Mouse (Mus musculus): ENCODE data around the gene Nectin3. TPM values are rescaled to one million over a fixed set of nuclear protein-coding genes. Genes with fewer than 3 reads are reported as not detected.

Nectin3 gene
- not detected in 2 replicates for total RNA-seq (2012; rRNA removed)
- not detected for polyA plus RNA-seq (2012; ENCODE audit: insufficient read depth in 1 of 2, insufficient read length in 2 of 2, low read depth in 1 of 2, low replicate concordance in 2 of 2, missing spikeins in 1 of 2)

GRCm38 (mm10) chr16:46498421-46498789 is at the start of gene Nectin3:
TSS of gene Nectin3 (minus strand) at chr16:46498525.
- DNase-seq (ENCODE audit: low read depth, low spot score) = no peak
- H3K27me3 ChIP-seq (ENCODE audit: control insufficient read depth in 1 of 2, insufficient read depth in 2 of 2, low read length in 2 of 2) = no peaks in the 10 kb centered on the region; a peak in 1 of 4 replicates
- TF ChIP-seq ZKSCAN1 (IDR thresholded peaks at IDR 0.05; ENCODE audit: low read depth, low read length) (no peak), MEF2A (IDR thresholded peaks at IDR 0.05; ENCODE audit: extremely low read depth, insufficient replicate concordance, low read depth, low read length, poor library complexity, severe bottlenecking) (no peak), BHLHE40 (IDR thresholded peaks at IDR 0.05; ENCODE audit: borderline replicate concordance, low read depth, low read length) (no peak), MAX (IDR thresholded peaks at IDR 0.05; ENCODE audit: low read length) (no peak), MYB (IDR thresholded peaks at IDR 0.05; ENCODE audit: low read depth, low read length) (no peak), TAL1 (IDR thresholded peaks at IDR 0.05; ENCODE audit: low read length) (no peak), ZNF384 (IDR thresholded peaks at IDR 0.05; ENCODE audit: low read depth, low read length) (no peak), POLR2AphosphoS5 (IDR thresholded peaks at IDR 0.05; ENCODE audit: borderline replicate concordance, low read depth, low read length) (no peak), GATA1 (IDR thresholded peaks at IDR 0.05; ENCODE audit: low read depth, low read length) (no peak), TBP (IDR thresholded peaks at IDR 0.05; ENCODE audit: low read depth, low read length) (no peak), CTCF (IDR thresholded peaks at IDR 0.05 in 2 of 3, conservative IDR thresholded peaks at IDR 0.05 in 1 of 3; ENCODE audit: control insufficient read depth in 1 of 3, insufficient read depth in 1 of 3, low read depth in 2 of 3, low read length in 3 of 3, poor library complexity in 1 of 3, severe bottlenecking in 1 of 3) (no peak), MAFK (IDR thresholded peaks at IDR 0.05; ENCODE audit: borderline replicate concordance, low read depth, low read length) (no peak), CHD1 (IDR thresholded peaks at IDR 0.05; ENCODE audit: low read depth, low read length) (no peak), RCOR1 (IDR thresholded peaks at IDR 0.05; ENCODE audit: low read depth, low read length) (no peak), SIN3A (IDR thresholded peaks at IDR 0.05; ENCODE audit: low read length) (no peak), POLR2AphosphoS2 (IDR thresholded peaks at IDR 0.05; ENCODE audit: low read length) (no peak), GABPA (IDR thresholded peaks at IDR 0.05; ENCODE audit: low read depth, low read length) (no peak)
- H3K79me2 ChIP-seq (ENCODE audit: control insufficient read depth, insufficient read depth, low read length, poor library complexity) = no peaks in the 10 kb centered on the region
- H3K9ac ChIP-seq (ENCODE audit: control insufficient read depth, low read depth, low read length, poor library complexity, severe bottlenecking) = no peak within 1 kb of the TSS
- H3K4me3 ChIP-seq (ENCODE audit: control insufficient read depth in 1 of 2, insufficient read depth in 1 of 2, low read depth in 2 of 2, low read length in 2 of 2) = no peak within 1 kb of the TSS
- no peaks in the 10 kb centered on the region for H3K9me3 ChIP-seq (replicated peaks; ENCODE audit: insufficient read depth, low read length)
- H3K4me1 ChIP-seq (ENCODE audit: control insufficient read depth in 1 of 2, insufficient read depth in 2 of 2, low read length in 2 of 2) = no peaks in the 10 kb centered on the region
- H3K36me3 ChIP-seq (ENCODE audit: control insufficient read depth in 1 of 2, insufficient read depth in 2 of 2, low read length in 2 of 2) = no peaks in the 10 kb centered on the region
- H3K27ac ChIP-seq (ENCODE audit: control insufficient read depth, low read depth, low read length) = no peak within 1 kb of the TSS

- Histone ChIP-seq H3K79me2 (ENCODE audit: control insufficient read depth, insufficient read depth, low read length, poor library complexity) (no peaks in the 10 kb centered on the region), H3K36me3 (ENCODE audit: control insufficient read depth in 1 of 2, insufficient read depth in 2 of 2, low read length in 2 of 2) (no peaks in the 10 kb centered on the region), H3K4me3 (ENCODE audit: control insufficient read depth in 1 of 2, insufficient read depth in 1 of 2, low read depth in 2 of 2, low read length in 2 of 2) (no peak overlapping the region), H3K9ac (ENCODE audit: control insufficient read depth, low read depth, low read length, poor library complexity, severe bottlenecking) (no peak overlapping the region), H3K9me3 (replicated peaks; ENCODE audit: insufficient read depth, low read length) (no peaks in the 10 kb centered on the region), H3K27ac (ENCODE audit: control insufficient read depth, low read depth, low read length) (no peak overlapping the region), H3K4me1 (ENCODE audit: control insufficient read depth in 1 of 2, insufficient read depth in 2 of 2, low read length in 2 of 2) (no peaks in the 10 kb centered on the region), H3K27me3 (ENCODE audit: control insufficient read depth in 1 of 2, insufficient read depth in 2 of 2, low read length in 2 of 2) (no peaks in the 10 kb centered on the region)
- no peak for TF ChIP-seq ELF1 (IDR thresholded peaks at IDR 0.05; ENCODE audit: low read depth, low read length)
- TF ChIP-seq CHD1 (IDR thresholded peaks at IDR 0.05; ENCODE audit: low read depth, low read length) = no peak
- no peak for TF ChIP-seq MAZ (IDR thresholded peaks at IDR 0.05; ENCODE audit: low read depth, low read length)
- TF ChIP-seq TCF12 (IDR thresholded peaks at IDR 0.05; ENCODE audit: low read depth, low read length) = no peak
- no peak for TF ChIP-seq E2F4 (IDR thresholded peaks at IDR 0.05; ENCODE audit: borderline replicate concordance, low read depth, low read length)
- TF ChIP-seq SIN3A (IDR thresholded peaks at IDR 0.05; ENCODE audit: low read length) = no peak
- no peak for TF ChIP-seq ZKSCAN1 (IDR thresholded peaks at IDR 0.05; ENCODE audit: low read depth, low read length)
- TF ChIP-seq MAFK (IDR thresholded peaks at IDR 0.05; ENCODE audit: borderline replicate concordance, low read depth, low read length) = no peak
- TF ChIP-seq TAL1 (IDR thresholded peaks at IDR 0.05; ENCODE audit: low read length) = no peak
- no peak for TF ChIP-seq EP300 (IDR thresholded peaks at IDR 0.05; ENCODE audit: low read depth in 1 of 2, low read length in 2 of 2)
- TF ChIP-seq ZC3H11A (IDR thresholded peaks at IDR 0.05; ENCODE audit: low read depth, low read length) = no peak
- TF ChIP-seq GATA1 (IDR thresholded peaks at IDR 0.05; ENCODE audit: low read depth, low read length) = no peak
- TF ChIP-seq JUND (IDR thresholded peaks at IDR 0.05; ENCODE audit: low read depth, low read length) = no peak
- TF ChIP-seq MAX (IDR thresholded peaks at IDR 0.05; ENCODE audit: low read length) = no peak
- no peak for TF ChIP-seq USF2 (IDR thresholded peaks at IDR 0.05; ENCODE audit: borderline replicate concordance in 1 of 2, insufficient read depth in 1 of 2, low read depth in 1 of 2, low read length in 2 of 2)
- TF ChIP-seq POLR2AphosphoS5 (IDR thresholded peaks at IDR 0.05; ENCODE audit: borderline replicate concordance, low read depth, low read length) = no peak
- no peak for TF ChIP-seq NRF1 (IDR thresholded peaks at IDR 0.05; ENCODE audit: insufficient read depth, low read depth, low read length, poor library complexity, severe bottlenecking)
- TF ChIP-seq RAD21 (IDR thresholded peaks at IDR 0.05; ENCODE audit: low read depth, low read length) = no peak
- no peak for DNase-seq (ENCODE audit: low read depth, low spot score)
Observed at GRCm38 (mm10) chr16:46538092-46538491, 39.8 kb upstream of the Nectin3 start.
